Mouse (Mus musculus) liver, postnatal 0 days (tissue): Measurements from ENCODE around the gene Fsd2. TPM values are rescaled to one million over a fixed set of nuclear protein-coding genes. Genes with fewer than 3 reads are reported as not detected.

Source experiments
- ATAC-seq: fragments of 200-750 bp; cut with Nextera tagmentation; 2 replicates; pipeline ENCODE4 v1.8.0; 2017; ENCODE audit warnings: mild to moderate bottlenecking, moderate library complexity
- DNase-seq: peaks from one replicate; pipeline ENCODE4 v3.0.0-alpha.2; 2016
- H3K27ac ChIP-seq: fragments of 300-500 bp; sonication (generic); 2 replicates; pipeline ENCODE4 v1.5.1; 2014; ENCODE audit warnings: antibody characterized with exemption, moderate library complexity, mild to moderate bottlenecking, low read depth
- H3K27me3 ChIP-seq: fragments of 300-500 bp; sonication (generic); 2 replicates; pipeline ENCODE4 v1.6.1; 2014; ENCODE audit warnings: low read length, control low read depth, mixed read lengths; ENCODE audit not compliant: insufficient read depth
- H3K36me3 ChIP-seq: fragments of 300-500 bp; sonication (generic); replicated peaks from 2 replicates; pipeline ENCODE4 v1.6.1; 2014; ENCODE audit warnings: mild to moderate bottlenecking, control low read depth, low read length, moderate library complexity, mixed read lengths; ENCODE audit not compliant: insufficient read depth
- H3K4me1 ChIP-seq: fragments of 300-500 bp; sonication (generic); 2 replicates; pipeline ENCODE4 v1.6.1; 2014; ENCODE audit warnings: antibody characterized with exemption, mild to moderate bottlenecking, control low read depth; ENCODE audit not compliant: insufficient read depth
- H3K4me2 ChIP-seq: fragments of 300-500 bp; sonication (generic); 2 replicates; pipeline ENCODE4 v1.6.1; 2014; ENCODE audit warnings: low read depth, mild to moderate bottlenecking, low read length, moderate library complexity, mixed read lengths
- H3K4me3 ChIP-seq: fragments of 300-500 bp; sonication (generic); 2 replicates; pipeline ENCODE4 v1.5.1; 2014; ENCODE audit warnings: low read depth, low read length
- H3K9ac ChIP-seq: fragments of 300-500 bp; sonication (generic); replicated peaks from 2 replicates; pipeline ENCODE4 v1.6.1; 2014; ENCODE audit warnings: mild to moderate bottlenecking, moderate library complexity
- H3K9me3 ChIP-seq: fragments of 300-500 bp; sonication (generic); 2 replicates; pipeline ENCODE4 v1.6.1; 2016; ENCODE audit warnings: mild to moderate bottlenecking, control low read depth, low read length, mixed read lengths
- CTCF ChIP-seq: sonication (generic); IDR thresholded peaks from 2 replicates; pipeline ENCODE4 v1.5.1; 2016; ENCODE audit warnings: antibody characterized with exemption, low read depth
- EP300 ChIP-seq: IDR thresholded peaks from 2 replicates; pipeline ENCODE4 v1.6.1; 2016; ENCODE audit warnings: antibody characterized with exemption, low read depth, mild to moderate bottlenecking
- WGBS: fragments of 180-500 bp; shearing (Covaris S2); extraction: QIAGEN DNeasy Blood & Tissue Kit; methylation state at CpG from one replicate; pipeline ENCODE4 v1.1.7; 2014; ENCODE audit not compliant: insufficient replicate concordance; 5-methylcytosine and 5-hydroxymethylcytosine counted together
- microRNA counts: library from miRNA; unstranded; fragments of <30 nt; microRNA quantifications from one replicate; lab custom pipeline; 2015
- polyA plus RNA-seq: library from polyadenylated mRNA; unstranded; fragments of >200 nt; fragmentation: Nextera tagmentation; extraction: Ambion mirVana; gene quantifications from 2 replicates; pipeline ENCODE4 v1.2.1, GENCODE M21; 2015

Gene Fsd2
- polyA plus RNA-seq, 1 experiment from 2014 or later = 0.28 TPM

GRCm38 (mm10) chr7:81498181-81498580, 68.6 kb downstream of the Fsd2 start, which contains the start of gene BC048679:
TSS of gene BC048679 (minus strand) at chr7:81498281.
- 56% methylated on average over 7 of the region's 7 CpGs for WGBS
- no peak for ATAC-seq

GRCm38 (mm10) chr7:81497171-81497570, 69.6 kb downstream of the Fsd2 start:
- Histone ChIP-seq H3K4me2 (no peak overlapping the region), H3K27me3 (peaks cover 14% of the 10 kb centered on the region), H3K9ac (no peak overlapping the region), H3K4me3 (no peak overlapping the region), H3K36me3 (no peaks in the 10 kb centered on the region), H3K9me3 (no peaks in the 10 kb centered on the region), H3K27ac (no peak overlapping the region), H3K4me1 (peaks cover 5% of the 10 kb centered on the region; the same call in 1 of the 2 replicates)
- ATAC-seq = no peak
- TF ChIP-seq EP300 (no peak), CTCF (no peak)
- no peak for DNase-seq
- 34% methylated on average over 6 of the region's 6 CpGs for WGBS

More at GRCm38 (mm10) chr7:81498181-81498580, 68.6 kb downstream of the Fsd2 start, which contains the start of gene BC048679:
- Histone ChIP-seq H3K27me3 (peaks cover 14% of the 10 kb centered on the region), H3K9ac (no peak within 1 kb of the TSS), H3K9me3 (no peaks in the 10 kb centered on the region), H3K36me3 (no peaks in the 10 kb centered on the region), H3K4me1 (peaks cover 5% of the 10 kb centered on the region; the same call in 1 of the 2 replicates), H3K4me2 (no peak within 1 kb of the TSS), H3K4me3 (no peak within 1 kb of the TSS), H3K27ac (no peak within 1 kb of the TSS)
- no peak for TF ChIP-seq EP300
- TF ChIP-seq CTCF = no peak
- DNase-seq = no peak

GRCm38 (mm10) chr7:81493331-81494021, 73.3 kb downstream of the Fsd2 start, which contains the start of gene Ap3b2:
TSS of gene Ap3b2 (minus strand) at chr7:81493925.
- no peaks in the 10 kb centered on the region for H3K36me3 ChIP-seq
- WGBS = 1% methylated on average over 54 of the region's 57 CpGs
- TF ChIP-seq CTCF = no peak
- TF ChIP-seq EP300 = no peak
- peak; percentile 72 for ATAC-seq
- no peak within 1 kb of the TSS for H3K27ac ChIP-seq
- H3K4me1 ChIP-seq = peaks cover 5% of the 10 kb centered on the region; the same call in 1 of the 2 replicates
- peaks cover 14% of the 10 kb centered on the region for H3K27me3 ChIP-seq
- peak within 1 kb of the TSS; percentile 38 for H3K4me3 ChIP-seq
- H3K9me3 ChIP-seq = no peaks in the 10 kb centered on the region
- H3K9ac ChIP-seq = no peak within 1 kb of the TSS
- peak; percentile 74 for DNase-seq
- H3K4me2 ChIP-seq = peak within 1 kb of the TSS; percentile 71

- no peak for DNase-seq
- H3K4me2 ChIP-seq = no peak overlapping the region
- H3K4me1 ChIP-seq = peaks cover 5% of the 10 kb centered on the region; the same call in 1 of the 2 replicates
- no peak overlapping the region for H3K9ac ChIP-seq
- no peaks in the 10 kb centered on the region for H3K36me3 ChIP-seq
- H3K27me3 ChIP-seq = peaks cover 14% of the 10 kb centered on the region
- no peak for ATAC-seq
- no peak overlapping the region for H3K27ac ChIP-seq
- TF ChIP-seq EP300 (no peak), CTCF (no peak)
- no peak overlapping the region for H3K4me3 ChIP-seq
- H3K9me3 ChIP-seq = no peaks in the 10 kb centered on the region
- 56% methylated on average over 9 of the region's 9 CpGs for WGBS
These were observed 74.1 kb downstream of the Fsd2 start for GRCm38 (mm10) chr7:81492628-81493027.

- Histone ChIP-seq H3K27ac (no peak overlapping the region), H3K27me3 (peaks cover 8% of the 10 kb centered on the region), H3K4me3 (no peak overlapping the region), H3K9me3 (no peaks in the 10 kb centered on the region), H3K9ac (no peak overlapping the region), H3K36me3 (no peaks in the 10 kb centered on the region), H3K4me2 (no peak overlapping the region), H3K4me1 (peaks cover 5% of the 10 kb centered on the region; the same call in 1 of the 2 replicates)
- 12% methylated on average over 9 of the region's 9 CpGs for WGBS
- no peak for DNase-seq
- no peak for ATAC-seq
- TF ChIP-seq CTCF = no peak
- no peak for TF ChIP-seq EP300
These were observed 77.1 kb downstream of the Fsd2 start for GRCm38 (mm10) chr7:81489649-81490048.

MicroRNA genes within 50 kb of the gene (microRNA counts, 519-probe panel; counts per million panel counts)
- 3,123 counts per million, percentile 32 among the panel's probes with 10 or more counts for microRNA mmu-miR-1839-3p (lab: Ali Mortazavi, UCI)
- 5,007 counts per million, percentile 57 among the panel's probes with 10 or more counts for microRNA mmu-miR-1839-5p (lab: Ali Mortazavi, UCI)

Other genes starting within 250 kb of the Fsd2 start
- gene Rps17, start 221.7 kb downstream of the Fsd2 start, polyA plus RNA-seq = 684 and 710 TPM in 2 replicates
- gene Cpeb1, start 111.5 kb downstream of the Fsd2 start, polyA plus RNA-seq = 0.08 and 0.28 TPM in 2 replicates
- gene Ap3b2, start 73.0 kb downstream of the Fsd2 start, polyA plus RNA-seq = 0.07 TPM in 1 of 2 replicates, not detected in the other
- not detected in 2 replicates for gene BC048679, start 68.7 kb downstream of the Fsd2 start, polyA plus RNA-seq
- gene Whamm, start 4.3 kb upstream of the Fsd2 start, polyA plus RNA-seq = 7.0 and 8.1 TPM in 2 replicates
- gene Homer2, start 140.6 kb upstream of the Fsd2 start, polyA plus RNA-seq = 8.6 and 9.1 TPM in 2 replicates
- gene Ramac, start 196.0 kb upstream of the Fsd2 start, polyA plus RNA-seq = 72.1 and 78.7 TPM in 2 replicates
- 21.8 and 24.3 TPM in 2 replicates for gene 3110040N11Rik, start 222.5 kb upstream of the Fsd2 start, polyA plus RNA-seq